Mouse (Mus musculus): ENCODE measurements at regions not wholly inside any gene's neighbourhood (a gene's known extent, or its start where the extent isn't known, plus 50 kb on each side); places are given as distances from the start of the nearest gene placed in this dataset.
A peak's percentile ranks its signal among the peaks of the same experiment; 100 is the strongest.

DNA sequence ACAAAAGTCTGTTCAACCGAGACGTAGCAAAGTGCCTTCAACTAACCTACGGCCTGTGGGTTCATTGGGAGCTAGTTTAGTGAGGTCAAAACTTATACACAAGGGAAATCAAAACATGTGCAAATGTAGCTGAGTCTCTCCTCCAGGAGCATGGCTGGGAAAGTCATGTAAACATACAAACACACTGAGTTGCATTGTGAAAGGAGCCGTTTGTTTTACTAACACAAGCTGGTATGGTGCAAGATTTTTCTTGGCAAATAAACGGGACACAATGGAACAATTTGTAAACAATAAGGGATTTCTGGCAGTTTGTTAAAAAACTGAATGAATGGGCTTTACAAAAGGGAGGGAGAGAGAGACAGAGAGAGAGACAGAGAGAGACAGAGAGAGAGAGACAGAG lies 147.8 kb upstream of the Paip1 start:
- Histone ChIP-seq H3K4me1 (ENCODE audit: control insufficient read depth, insufficient read depth, low read length) (no peaks in the 10 kb centered on the region), H3K27ac (ENCODE audit: control insufficient read depth, insufficient read depth, low read depth, low read length, poor library complexity) (no peak overlapping the region), H3K4me3 (replicated peaks; ENCODE audit: control insufficient read depth, low read depth, low read length) (no peak overlapping the region)
- WGBS, result 79% methylated on average over 5 of the region's 5 CpGs
- TF ChIP-seq POLR2A (IDR thresholded peaks at IDR 0.05; ENCODE audit: borderline replicate concordance, control insufficient read depth, low read depth, low read length), result no peak
- no peak for TF ChIP-seq CTCF (IDR thresholded peaks at IDR 0.05; ENCODE audit: control insufficient read depth, insufficient read depth, low read length)

DNA sequence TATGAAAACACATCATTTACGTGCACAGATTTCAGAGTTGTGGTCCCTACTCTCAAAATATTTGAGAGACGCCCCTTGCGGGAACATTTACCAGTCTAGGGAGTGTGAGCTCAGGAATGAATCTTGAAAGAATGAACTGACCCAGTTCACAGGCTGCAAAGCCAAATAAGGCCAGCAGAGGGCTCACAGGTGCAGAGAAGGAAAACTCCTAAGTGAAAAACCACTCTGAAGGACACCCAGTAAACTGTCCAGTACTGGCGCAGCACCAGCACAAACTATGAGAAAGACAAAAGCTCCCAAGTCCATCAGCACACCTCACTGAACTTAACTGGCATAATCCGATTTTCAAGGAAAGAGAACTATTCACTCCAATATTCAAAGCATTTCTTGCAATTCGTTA lies 145.0 kb upstream of the Paip1 start:
- no peak overlapping the region for H3K4me3 ChIP-seq (replicated peaks; ENCODE audit: control insufficient read depth, low read depth, low read length)
- no peak overlapping the region for H3K27ac ChIP-seq (ENCODE audit: control insufficient read depth, insufficient read depth, low read depth, low read length, poor library complexity)
- no peaks in the 10 kb centered on the region for H3K4me1 ChIP-seq (ENCODE audit: control insufficient read depth, insufficient read depth, low read length)
- TF ChIP-seq POLR2A (IDR thresholded peaks at IDR 0.05; ENCODE audit: borderline replicate concordance, control insufficient read depth, low read depth, low read length) (no peak), CTCF (IDR thresholded peaks at IDR 0.05; ENCODE audit: control insufficient read depth, insufficient read depth, low read length) (peak; percentile 40)
- WGBS, result 37% methylated on average over 6 of the region's 6 CpGs

DNA sequence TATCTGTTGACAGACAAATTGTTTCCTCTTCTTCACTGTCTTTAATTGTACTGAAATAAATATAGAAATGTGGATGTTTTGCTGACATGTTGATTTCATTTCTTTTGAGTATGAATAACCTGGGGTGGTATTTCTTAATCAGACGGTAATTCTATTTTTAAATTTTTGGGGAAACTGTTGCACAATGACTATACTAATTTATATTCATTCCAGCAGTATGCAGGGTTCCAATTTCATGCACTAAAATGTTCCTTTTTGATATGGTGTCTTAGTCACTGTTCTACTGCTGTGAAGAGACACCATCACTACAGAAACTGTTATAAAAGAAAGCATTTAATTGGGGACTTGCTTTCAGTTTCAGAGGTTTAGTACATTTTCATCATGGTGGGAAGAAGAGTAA lies 119.2 kb upstream of the Paip1 start:
- Histone ChIP-seq H3K4me3 (replicated peaks; ENCODE audit: control insufficient read depth, low read depth, low read length) (no peak overlapping the region), H3K27ac (ENCODE audit: control insufficient read depth, insufficient read depth, low read depth, low read length, poor library complexity) (no peak overlapping the region), H3K4me1 (ENCODE audit: control insufficient read depth, insufficient read depth, low read length) (no peaks in the 10 kb centered on the region)
- TF ChIP-seq CTCF (IDR thresholded peaks at IDR 0.05; ENCODE audit: control insufficient read depth, insufficient read depth, low read length) (no peak), POLR2A (IDR thresholded peaks at IDR 0.05; ENCODE audit: borderline replicate concordance, control insufficient read depth, low read depth, low read length) (no peak)
- 26% methylated on average over 1 of the region's 1 CpGs for WGBS

DNA sequence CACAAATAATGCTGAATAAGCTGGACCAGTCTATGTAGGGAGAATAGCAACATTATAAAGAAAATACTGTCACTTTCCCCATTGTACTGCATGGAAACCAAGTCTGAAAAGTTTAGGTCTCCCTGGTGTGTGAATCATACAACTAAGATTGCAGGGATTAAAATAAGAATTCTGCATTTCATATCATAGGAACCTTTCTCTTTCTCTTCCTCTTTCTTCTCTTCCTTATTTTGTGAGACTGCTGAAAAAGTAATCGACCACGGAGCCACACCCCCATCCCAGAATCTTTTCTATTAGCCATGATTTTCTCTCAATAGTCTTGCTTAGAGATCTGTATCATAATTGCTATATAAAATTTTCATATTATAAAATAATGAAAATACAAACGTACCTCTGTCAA lies 118.4 kb upstream of the Paip1 start:
- no peak for TF ChIP-seq POLR2A (IDR thresholded peaks at IDR 0.05; ENCODE audit: borderline replicate concordance, control insufficient read depth, low read depth, low read length)
- no peak for TF ChIP-seq CTCF (IDR thresholded peaks at IDR 0.05; ENCODE audit: control insufficient read depth, insufficient read depth, low read length)
- no peak overlapping the region for H3K27ac ChIP-seq (ENCODE audit: control insufficient read depth, insufficient read depth, low read depth, low read length, poor library complexity)
- 40% methylated on average over 3 of the region's 3 CpGs for WGBS
- H3K4me3 ChIP-seq (replicated peaks; ENCODE audit: control insufficient read depth, low read depth, low read length), result no peak overlapping the region
- no peaks in the 10 kb centered on the region for H3K4me1 ChIP-seq (ENCODE audit: control insufficient read depth, insufficient read depth, low read length)

DNA sequence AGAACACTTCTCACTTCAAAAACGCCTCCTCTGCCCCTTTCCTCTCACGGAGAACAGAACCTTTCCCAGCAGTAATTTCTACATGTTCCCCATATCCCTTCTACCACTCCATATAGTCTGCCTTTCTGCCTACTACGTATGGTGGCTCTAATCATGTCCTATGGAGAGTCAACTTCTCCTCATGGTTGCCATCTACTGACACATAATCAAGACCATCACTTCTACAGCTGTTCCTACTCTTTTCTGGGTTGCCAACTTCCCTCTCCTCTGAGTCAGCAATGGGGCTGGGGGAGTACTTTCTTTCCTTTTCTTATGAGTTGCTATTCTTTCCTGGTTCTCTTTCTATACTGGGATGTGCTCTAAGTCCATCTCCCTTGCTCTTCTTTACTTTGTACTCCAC lies 114.0 kb upstream of the Paip1 start:
- WGBS, result 73% methylated on average over 3 of the region's 3 CpGs
- Histone ChIP-seq H3K4me3 (replicated peaks; ENCODE audit: control insufficient read depth, low read depth, low read length) (no peak overlapping the region), H3K4me1 (ENCODE audit: control insufficient read depth, insufficient read depth, low read length) (no peaks in the 10 kb centered on the region), H3K27ac (ENCODE audit: control insufficient read depth, insufficient read depth, low read depth, low read length, poor library complexity) (no peak overlapping the region)
- no peak for TF ChIP-seq CTCF (IDR thresholded peaks at IDR 0.05; ENCODE audit: control insufficient read depth, insufficient read depth, low read length)
- TF ChIP-seq POLR2A (IDR thresholded peaks at IDR 0.05; ENCODE audit: borderline replicate concordance, control insufficient read depth, low read depth, low read length), result no peak

DNA sequence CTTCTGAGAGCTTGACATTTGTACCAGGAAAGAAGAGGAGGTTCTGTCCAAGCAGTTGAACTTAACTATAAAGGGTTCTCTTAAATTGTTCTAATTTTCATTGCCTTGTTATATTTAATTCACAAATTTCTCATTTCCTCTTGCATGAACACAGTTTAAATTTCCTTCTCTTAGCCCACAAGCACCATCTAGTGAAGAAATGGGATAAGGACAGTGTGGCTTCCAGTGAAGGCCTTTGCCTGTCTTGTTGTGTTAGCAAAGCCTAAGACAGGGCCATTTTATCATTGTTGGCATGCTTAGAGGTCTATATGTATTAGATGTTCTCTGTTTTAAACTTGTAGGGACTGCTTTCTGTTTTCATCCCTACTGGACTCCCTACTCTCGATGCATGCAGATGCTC lies 110.0 kb upstream of the Paip1 start:
- TF ChIP-seq POLR2A (IDR thresholded peaks at IDR 0.05; ENCODE audit: borderline replicate concordance, control insufficient read depth, low read depth, low read length), result no peak
- no peak for TF ChIP-seq CTCF (IDR thresholded peaks at IDR 0.05; ENCODE audit: control insufficient read depth, insufficient read depth, low read length)
- no peaks in the 10 kb centered on the region for H3K4me1 ChIP-seq (ENCODE audit: control insufficient read depth, insufficient read depth, low read length)
- no peak overlapping the region for H3K27ac ChIP-seq (ENCODE audit: control insufficient read depth, insufficient read depth, low read depth, low read length, poor library complexity)
- WGBS, result 88% methylated on average over 1 of the region's 1 CpGs
- no peak overlapping the region for H3K4me3 ChIP-seq (replicated peaks; ENCODE audit: control insufficient read depth, low read depth, low read length)

DNA sequence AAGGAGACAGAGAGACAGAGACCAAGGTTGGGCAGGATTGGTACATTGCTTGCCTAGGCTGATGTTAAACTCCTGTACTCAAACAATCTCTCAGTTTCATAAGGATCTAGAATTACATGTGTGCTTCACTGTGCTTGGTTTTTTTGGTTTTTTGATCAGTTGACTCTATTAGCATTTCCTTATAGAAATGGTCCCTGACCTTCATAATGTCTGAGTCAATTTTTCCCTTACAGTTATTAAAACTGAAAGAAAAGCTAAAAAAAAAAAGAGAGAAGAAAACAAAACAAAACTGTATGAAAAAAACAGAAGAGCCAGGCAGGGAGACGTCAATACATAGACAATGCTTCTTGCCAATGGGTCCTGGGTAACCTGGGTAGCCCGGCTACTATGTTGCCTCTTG lies 102.9 kb upstream of the Paip1 start:
- no peak overlapping the region for H3K27ac ChIP-seq (ENCODE audit: control insufficient read depth, insufficient read depth, low read depth, low read length, poor library complexity)
- no peak for TF ChIP-seq CTCF (IDR thresholded peaks at IDR 0.05; ENCODE audit: control insufficient read depth, insufficient read depth, low read length)
- TF ChIP-seq POLR2A (IDR thresholded peaks at IDR 0.05; ENCODE audit: borderline replicate concordance, control insufficient read depth, low read depth, low read length), result no peak
- H3K4me1 ChIP-seq (ENCODE audit: control insufficient read depth, insufficient read depth, low read length), result peaks cover 2% of the 10 kb centered on the region; the same call in 1 of the 2 replicates
- no peak overlapping the region for H3K4me3 ChIP-seq (replicated peaks; ENCODE audit: control insufficient read depth, low read depth, low read length)
- 67% methylated on average over 2 of the region's 2 CpGs for WGBS

DNA sequence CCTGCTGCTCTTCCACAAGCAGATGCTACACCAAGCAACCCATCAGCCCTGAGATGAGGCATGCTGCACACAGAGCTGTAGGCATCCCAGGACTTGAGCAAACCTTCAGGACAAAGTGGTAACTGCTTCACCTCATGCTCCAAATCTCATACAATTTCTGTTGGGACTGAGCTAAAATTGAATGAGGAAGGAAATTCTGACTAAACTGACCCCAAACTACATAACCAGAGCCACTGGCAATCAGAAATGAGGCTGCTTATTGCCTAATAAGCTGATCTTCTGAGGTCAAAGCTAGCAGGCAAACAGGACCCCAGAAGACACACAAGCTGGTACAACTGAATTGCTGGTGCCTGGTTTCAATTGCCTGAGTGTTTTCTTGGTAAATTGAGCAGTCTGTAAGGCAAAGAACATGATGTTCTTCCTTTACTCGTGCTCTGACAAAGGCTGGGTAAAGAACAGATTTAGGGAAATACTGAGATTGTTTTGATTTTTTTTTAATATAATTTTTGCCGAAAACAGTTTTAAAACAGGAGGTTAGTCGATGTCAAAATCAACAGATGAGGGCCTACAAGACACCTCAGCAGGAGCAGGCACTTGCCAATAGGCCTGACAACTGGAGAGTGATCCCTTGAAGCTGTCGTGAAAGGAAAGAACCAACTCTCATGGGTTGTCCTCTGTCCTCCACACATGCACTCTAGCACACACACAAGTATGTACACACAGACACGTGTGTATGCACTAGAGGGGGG lies 101.3 kb upstream of the Paip1 start:
- H3K4me1 ChIP-seq (ENCODE audit: control insufficient read depth, insufficient read depth, low read length), result peaks cover 2% of the 10 kb centered on the region; the same call in 1 of the 2 replicates
- no peak overlapping the region for H3K27ac ChIP-seq (ENCODE audit: control insufficient read depth, insufficient read depth, low read depth, low read length, poor library complexity)
- no peak overlapping the region for H3K4me3 ChIP-seq (replicated peaks; ENCODE audit: control insufficient read depth, low read depth, low read length)
- TF ChIP-seq CTCF (IDR thresholded peaks at IDR 0.05; ENCODE audit: control insufficient read depth, insufficient read depth, low read length), result no peak
- TF ChIP-seq POLR2A (IDR thresholded peaks at IDR 0.05; ENCODE audit: borderline replicate concordance, control insufficient read depth, low read depth, low read length), result no peak
- 57% methylated on average over 5 of the region's 5 CpGs for WGBS

DNA sequence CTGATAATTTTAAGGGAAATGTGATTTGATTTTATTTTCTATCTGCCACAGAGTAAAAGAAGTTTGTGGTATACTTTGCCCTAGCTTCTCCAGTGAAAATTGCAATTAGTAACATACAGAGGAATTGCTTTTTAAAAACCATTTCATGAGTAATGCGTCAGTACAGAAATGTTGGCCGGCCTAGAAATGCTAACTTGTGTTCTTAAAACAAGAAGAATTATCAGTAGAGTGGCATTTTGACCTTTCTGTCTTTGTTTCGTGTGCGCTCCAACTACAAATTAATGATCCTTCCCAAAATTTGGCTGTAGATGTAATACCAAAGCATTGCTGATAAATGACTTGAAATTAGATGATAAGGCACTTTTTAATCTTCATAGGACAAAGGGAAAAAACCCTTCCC lies 99.7 kb upstream of the Paip1 start:
- no peak for TF ChIP-seq POLR2A (IDR thresholded peaks at IDR 0.05; ENCODE audit: borderline replicate concordance, control insufficient read depth, low read depth, low read length)
- TF ChIP-seq CTCF (IDR thresholded peaks at IDR 0.05; ENCODE audit: control insufficient read depth, insufficient read depth, low read length), result no peak
- Histone ChIP-seq H3K4me1 (ENCODE audit: control insufficient read depth, insufficient read depth, low read length) (peaks cover 2% of the 10 kb centered on the region; the same call in 1 of the 2 replicates), H3K4me3 (replicated peaks; ENCODE audit: control insufficient read depth, low read depth, low read length) (no peak overlapping the region), H3K27ac (ENCODE audit: control insufficient read depth, insufficient read depth, low read depth, low read length, poor library complexity) (no peak overlapping the region)
- 85% methylated on average over 4 of the region's 4 CpGs for WGBS

Data from bone marrow, adult 2 months (tissue).